7 mouse cellular contexts compared by ENCODE assay signal in genomic region chr11:50632270-50632669, GRCm38 (mm10). TPM values are rescaled to one million over a fixed set of nuclear protein-coding genes. Genes with fewer than 3 reads are reported as not detected.
DNase-seq lines count a peak whose midpoint lies in the region; ATAC-seq and TF ChIP-seq lines count a peak whose summit lies in the region.

No protein-coding gene starts in this region.

- TF ChIP-seq POLR2A in myocyte (IDR thresholded peaks at IDR 0.05; ENCODE audit: insufficient read length, low read depth) = peak; percentile 30

- no peak overlapping the region for H3K4me3 ChIP-seq in intestine, embryonic 14.5 days (ENCODE audit: low read depth, low read length)
- H3K4me3 ChIP-seq in myocyte = no peak overlapping the region

- peak; percentile 2 for DNase-seq in Patski (ENCODE audit: low read depth, low spot score)
- DNase-seq in adrenal gland, postnatal 25 days = peak; percentile 63
- peak; percentile 59 to 62 for DNase-seq in frontal cortex, postnatal 36 days (ENCODE audit: low spot score in 2 of 2)
- no peak for DNase-seq in intestine, embryonic 14.5 days (ENCODE audit: low spot score)
- DNase-seq in left cerebral cortex, postnatal 25 days (ENCODE audit: low spot score in 2 of 2) = peak; percentile 53 to 80
- DNase-seq in thymus, postnatal 36 days = peak; percentile 8 to 32

- CTCF ChIA-PET in Patski (lab: Charles Lee) = interaction anchor here (1.7 kb wide), 1 partner anchor 137 kb away, joined by 4 read pairs; no protein-coding TSS in a partner anchor

- WGBS in intestine, embryonic 14.5 days = 20% methylated on average over 4 of the region's 4 CpGs

- in situ Hi-C loops in Patski (cut with MboI; ENCODE audit: low pct_unique_long_range_greater_than_20kb) = no loop called here

- no peak overlapping the region for H3K9ac ChIP-seq in intestine, embryonic 14.5 days (ENCODE audit: low read length)

- no peaks in the 10 kb centered on the region for H3K9me3 ChIP-seq in intestine, embryonic 14.5 days (ENCODE audit: control insufficient read depth, low read length)

- peaks cover 25% of the 10 kb centered on the region for H3K4me1 ChIP-seq in intestine, embryonic 14.5 days (replicated peaks; ENCODE audit: control insufficient read depth, insufficient read depth, low read length)

- intact Hi-C loops in left cerebral cortex, postnatal 25 days (cut with DNase I) = no loop called here

- H3ac ChIP-seq in myocyte (ENCODE audit: control insufficient read depth, insufficient read length) = no peak overlapping the region

- no peak for TF ChIP-seq CTCF in Patski (IDR thresholded peaks at IDR 0.05)

- no peaks in the 10 kb centered on the region for H3K79me2 ChIP-seq in myocyte (ENCODE audit: control insufficient read depth, insufficient read depth)

- no peak overlapping the region for H3K4me2 ChIP-seq in intestine, embryonic 14.5 days (ENCODE audit: low read length)
- H3K4me2 ChIP-seq in myocyte (ENCODE audit: low read depth) = peak overlapping the region; percentile 56

- ATAC-seq in Patski = peak; percentile 17
- ATAC-seq in intestine, embryonic 14.5 days (replicated peaks; ENCODE audit: low FRiP score, low TSS enrichment, low read depth) = peak; percentile 41; the same call in 1 of the 2 replicates

- H3K27me3 ChIP-seq in Patski = no peaks in the 10 kb centered on the region
- no peaks in the 10 kb centered on the region for H3K27me3 ChIP-seq in intestine, embryonic 14.5 days (replicated peaks; ENCODE audit: control insufficient read depth, insufficient read depth, low read length)
- no peaks in the 10 kb centered on the region for H3K27me3 ChIP-seq in myocyte (ENCODE audit: control insufficient read depth, insufficient read depth, insufficient read length)

- H3K27ac ChIP-seq in intestine, embryonic 14.5 days (ENCODE audit: low read depth) = peak overlapping the region; percentile 65; the same call in 1 of the 2 replicates

- POLR2A ChIA-PET in Patski (lab: Charles Lee) = no interaction called here

- no peaks in the 10 kb centered on the region for H3K36me3 ChIP-seq in intestine, embryonic 14.5 days (ENCODE audit: control insufficient read depth, insufficient read depth, low read length)
- no peaks in the 10 kb centered on the region for H3K36me3 ChIP-seq in myocyte (ENCODE audit: control insufficient read depth, insufficient read depth)

TF ChIP-seq in myocyte, 11 proteins besides CTCF, POLR2A, EP300 and RAD21:
- TF ChIP-seq SRF (IDR thresholded peaks at IDR 0.05; ENCODE audit: control insufficient read depth, insufficient read length, low read depth) = no peak
- no peak for TF ChIP-seq USF1 (IDR thresholded peaks at IDR 0.05; ENCODE audit: low read depth)
- TF ChIP-seq MYOD1 (IDR thresholded peaks at IDR 0.05; ENCODE audit: control insufficient read depth in 1 of 3, insufficient read length in 2 of 3, low read depth in 2 of 3) = no peak
- TF ChIP-seq MYOG (IDR thresholded peaks at IDR 0.05; ENCODE audit: control insufficient read depth in 1 of 3, insufficient read depth in 1 of 3, insufficient read length in 2 of 3, low read depth in 2 of 3) = no peak
- TF ChIP-seq TCF12 (IDR thresholded peaks at IDR 0.05; ENCODE audit: insufficient read depth, poor library complexity, severe bottlenecking) = no peak
- TF ChIP-seq POLR2AphosphoS2 (IDR thresholded peaks at IDR 0.05; ENCODE audit: insufficient read length, low read depth) = peak; percentile 23
- no peak for TF ChIP-seq TCF3 (IDR thresholded peaks at IDR 0.05; ENCODE audit: insufficient read length, low read depth)
- no peak for TF ChIP-seq E2F4 (IDR thresholded peaks at IDR 0.05; ENCODE audit: insufficient read depth)

RNA-seq across cellular contexts. Expression of gene Adamts2, which starts 30.4 kb away (rescaled TPM):
- polyA plus RNA-seq in Patski (2021) (1.7 TPM), myocyte (2012; fragmentation: generic; extraction: Trizol) (24.9 TPM)
- total RNA-seq in adrenal gland, postnatal 25 days (2021) = 5.0 and 6.6 TPM in 2 replicates
- polyA plus RNA-seq in intestine, embryonic 14.5 days (2014; fragmentation: Nextera tagmentation; extraction: Ambion mirVana) = 9.0 and 10.2 TPM in 2 replicates
- 10 to 100 TPM in 1 of 2 experiments, 1 to 10 TPM in 1; 9.7 to 12.4 TPM for total RNA-seq in left cerebral cortex, postnatal 25 days (2021)
